Mouse (Mus musculus): ENCODE data around the gene Cabin1. TPM values are rescaled to one million over a fixed set of nuclear protein-coding genes. Genes with fewer than 3 reads are reported as not detected.

The Cabin1 gene
- polyA plus RNA-seq, 1 experiment from 2014 or later = 34.0 TPM

GRCm38 (mm10) chr10:75705681-75706400, 58.3 kb downstream of the Cabin1 start:
- H3K9ac ChIP-seq (replicated peaks; ENCODE audit: low read length) = no peak overlapping the region
- no peaks in the 10 kb centered on the region; the same call in 1 of the 2 replicates for H3K4me1 ChIP-seq (ENCODE audit: insufficient read depth, low read length)
- H3K4me2 ChIP-seq (replicated peaks; ENCODE audit: low read depth, low read length) = no peak overlapping the region
- no peaks in the 10 kb centered on the region for H3K27me3 ChIP-seq (ENCODE audit: insufficient read depth, low read length)
- no peak overlapping the region for H3K27ac ChIP-seq (ENCODE audit: low read length)
- H3K36me3 ChIP-seq (ENCODE audit: insufficient read depth, low read length) = peaks cover 21% of the 10 kb centered on the region
- no peak overlapping the region for H3K4me3 ChIP-seq (ENCODE audit: low read length)
- ATAC-seq (ENCODE audit: low FRiP score, low TSS enrichment) = no peak
- no peaks in the 10 kb centered on the region for H3K9me3 ChIP-seq (ENCODE audit: low read length)
- 71% methylated on average over 7 of the region's 7 CpGs for WGBS

GRCm38 (mm10) chr10:75704212-75705185, 59.6 kb downstream of the Cabin1 start:
- Histone ChIP-seq H3K36me3 (ENCODE audit: insufficient read depth, low read length) (peaks cover 13% of the 10 kb centered on the region; the same call in 1 of the 2 replicates), H3K4me2 (replicated peaks; ENCODE audit: low read depth, low read length) (no peak overlapping the region), H3K4me3 (ENCODE audit: low read length) (no peak overlapping the region), H3K4me1 (ENCODE audit: insufficient read depth, low read length) (no peaks in the 10 kb centered on the region; the same call in 1 of the 2 replicates), H3K27ac (ENCODE audit: low read length) (no peak overlapping the region), H3K9ac (replicated peaks; ENCODE audit: low read length) (no peak overlapping the region), H3K27me3 (ENCODE audit: insufficient read depth, low read length) (no peaks in the 10 kb centered on the region), H3K9me3 (ENCODE audit: low read length) (no peaks in the 10 kb centered on the region)
- ATAC-seq (ENCODE audit: low FRiP score, low TSS enrichment) = no peak
- 75% methylated on average over 15 of the region's 15 CpGs for WGBS

- Histone ChIP-seq H3K4me2 (replicated peaks; ENCODE audit: low read depth, low read length) (no peak overlapping the region), H3K9ac (replicated peaks; ENCODE audit: low read length) (no peak overlapping the region), H3K9me3 (ENCODE audit: low read length) (no peaks in the 10 kb centered on the region), H3K4me1 (ENCODE audit: insufficient read depth, low read length) (no peaks in the 10 kb centered on the region; the same call in 1 of the 2 replicates), H3K4me3 (ENCODE audit: low read length) (no peak overlapping the region), H3K27me3 (ENCODE audit: insufficient read depth, low read length) (no peaks in the 10 kb centered on the region), H3K27ac (ENCODE audit: low read length) (no peak overlapping the region), H3K36me3 (ENCODE audit: insufficient read depth, low read length) (peaks cover 20% of the 10 kb centered on the region; the same call in 1 of the 2 replicates)
- WGBS = 60% methylated on average over 1 of the region's 1 CpGs
- ATAC-seq (ENCODE audit: low FRiP score, low TSS enrichment) = no peak
Measured at GRCm38 (mm10) chr10:75703504-75703903, 60.6 kb downstream of the Cabin1 start.

GRCm38 (mm10) chr10:75702494-75702893, 61.6 kb downstream of the Cabin1 start:
- Histone ChIP-seq H3K9me3 (ENCODE audit: low read length) (no peaks in the 10 kb centered on the region), H3K27me3 (ENCODE audit: insufficient read depth, low read length) (no peaks in the 10 kb centered on the region), H3K36me3 (ENCODE audit: insufficient read depth, low read length) (peaks cover 28% of the 10 kb centered on the region; the same call in 1 of the 2 replicates), H3K9ac (replicated peaks; ENCODE audit: low read length) (no peak overlapping the region), H3K4me2 (replicated peaks; ENCODE audit: low read depth, low read length) (no peak overlapping the region), H3K4me1 (ENCODE audit: insufficient read depth, low read length) (no peaks in the 10 kb centered on the region; the same call in 1 of the 2 replicates), H3K27ac (ENCODE audit: low read length) (no peak overlapping the region), H3K4me3 (ENCODE audit: low read length) (no peak overlapping the region)
- 95% methylated on average over 2 of the region's 2 CpGs for WGBS
- ATAC-seq (ENCODE audit: low FRiP score, low TSS enrichment) = no peak

- H3K27me3 ChIP-seq (ENCODE audit: insufficient read depth, low read length) = no peaks in the 10 kb centered on the region
- no peaks in the 10 kb centered on the region for H3K9me3 ChIP-seq (ENCODE audit: low read length)
- peaks cover 36% of the 10 kb centered on the region for H3K36me3 ChIP-seq (ENCODE audit: insufficient read depth, low read length)
- no peak for ATAC-seq (ENCODE audit: low FRiP score, low TSS enrichment)
- 79% methylated on average over 6 of the region's 6 CpGs for WGBS
- no peaks in the 10 kb centered on the region; the same call in 1 of the 2 replicates for H3K4me1 ChIP-seq (ENCODE audit: insufficient read depth, low read length)
- H3K9ac ChIP-seq (replicated peaks; ENCODE audit: low read length) = no peak overlapping the region
- no peak overlapping the region for H3K4me3 ChIP-seq (ENCODE audit: low read length)
- H3K27ac ChIP-seq (ENCODE audit: low read length) = no peak overlapping the region
- H3K4me2 ChIP-seq (replicated peaks; ENCODE audit: low read depth, low read length) = no peak overlapping the region
Measured at GRCm38 (mm10) chr10:75701280-75701679, 62.9 kb downstream of the Cabin1 start.

- peaks cover 43% of the 10 kb centered on the region for H3K36me3 ChIP-seq (ENCODE audit: insufficient read depth, low read length)
- no peak overlapping the region for H3K4me2 ChIP-seq (replicated peaks; ENCODE audit: low read depth, low read length)
- H3K4me3 ChIP-seq (ENCODE audit: low read length) = no peak overlapping the region
- 87% methylated on average over 3 of the region's 3 CpGs for WGBS
- H3K4me1 ChIP-seq (ENCODE audit: insufficient read depth, low read length) = peaks cover 13% of the 10 kb centered on the region
- no peaks in the 10 kb centered on the region for H3K9me3 ChIP-seq (ENCODE audit: low read length)
- H3K27ac ChIP-seq (ENCODE audit: low read length) = no peak overlapping the region
- ATAC-seq (ENCODE audit: low FRiP score, low TSS enrichment) = no peak
- H3K27me3 ChIP-seq (ENCODE audit: insufficient read depth, low read length) = no peaks in the 10 kb centered on the region
- no peak overlapping the region for H3K9ac ChIP-seq (replicated peaks; ENCODE audit: low read length)
Measured at GRCm38 (mm10) chr10:75697693-75698092, 66.4 kb downstream of the Cabin1 start.

GRCm38 (mm10) chr10:75696597-75697355, 67.4 kb downstream of the Cabin1 start:
- no peak overlapping the region for H3K4me2 ChIP-seq (replicated peaks; ENCODE audit: low read depth, low read length)
- H3K27ac ChIP-seq (ENCODE audit: low read length) = no peak overlapping the region
- 85% methylated on average over 7 of the region's 7 CpGs for WGBS
- peaks cover 43% of the 10 kb centered on the region for H3K36me3 ChIP-seq (ENCODE audit: insufficient read depth, low read length)
- ATAC-seq (ENCODE audit: low FRiP score, low TSS enrichment) = no peak
- no peaks in the 10 kb centered on the region for H3K9me3 ChIP-seq (ENCODE audit: low read length)
- H3K27me3 ChIP-seq (ENCODE audit: insufficient read depth, low read length) = no peaks in the 10 kb centered on the region
- no peak overlapping the region for H3K9ac ChIP-seq (replicated peaks; ENCODE audit: low read length)
- no peak overlapping the region for H3K4me3 ChIP-seq (ENCODE audit: low read length)
- H3K4me1 ChIP-seq (ENCODE audit: insufficient read depth, low read length) = peaks cover 13% of the 10 kb centered on the region

- WGBS = 89% methylated on average over 2 of the region's 2 CpGs
- H3K36me3 ChIP-seq (ENCODE audit: insufficient read depth, low read length) = peaks cover 46% of the 10 kb centered on the region
- ATAC-seq (ENCODE audit: low FRiP score, low TSS enrichment) = no peak
Measured at GRCm38 (mm10) chr10:75695521-75695920, 68.6 kb downstream of the Cabin1 start.

GRCm38 (mm10) chr10:75695078-75695477, 69.1 kb downstream of the Cabin1 start:
- 92% methylated on average over 5 of the region's 5 CpGs for WGBS
- H3K27me3 ChIP-seq (ENCODE audit: insufficient read depth, low read length) = no peaks in the 10 kb centered on the region
- H3K27ac ChIP-seq (ENCODE audit: low read length) = no peak overlapping the region
- peaks cover 47% of the 10 kb centered on the region for H3K36me3 ChIP-seq (ENCODE audit: insufficient read depth, low read length)
- no peak for ATAC-seq (ENCODE audit: low FRiP score, low TSS enrichment)
- H3K4me2 ChIP-seq (replicated peaks; ENCODE audit: low read depth, low read length) = no peak overlapping the region
- H3K4me3 ChIP-seq (ENCODE audit: low read length) = no peak overlapping the region
- peaks cover 13% of the 10 kb centered on the region for H3K4me1 ChIP-seq (ENCODE audit: insufficient read depth, low read length)
- no peaks in the 10 kb centered on the region for H3K9me3 ChIP-seq (ENCODE audit: low read length)
- no peak overlapping the region for H3K9ac ChIP-seq (replicated peaks; ENCODE audit: low read length)

More at GRCm38 (mm10) chr10:75695521-75695920, 68.6 kb downstream of the Cabin1 start:
- H3K27me3 ChIP-seq (ENCODE audit: insufficient read depth, low read length) = no peaks in the 10 kb centered on the region
- H3K9ac ChIP-seq (replicated peaks; ENCODE audit: low read length) = no peak overlapping the region
- H3K4me3 ChIP-seq (ENCODE audit: low read length) = no peak overlapping the region
- H3K9me3 ChIP-seq (ENCODE audit: low read length) = no peaks in the 10 kb centered on the region
- H3K27ac ChIP-seq (ENCODE audit: low read length) = no peak overlapping the region
- H3K4me2 ChIP-seq (replicated peaks; ENCODE audit: low read depth, low read length) = no peak overlapping the region
- peaks cover 13% of the 10 kb centered on the region for H3K4me1 ChIP-seq (ENCODE audit: insufficient read depth, low read length)
